Mouse (Mus musculus) kidney, adult 2 months (tissue): ENCODE results near the gene Tent4b. TPM values are rescaled to one million over a fixed set of nuclear protein-coding genes. Genes with fewer than 3 reads are reported as not detected.
A peak's percentile ranks its signal among the peaks of the same experiment; 100 is the strongest.
"Not testable (repeated sequence)": the region's sequence is repeated elsewhere in the genome, so short reads cannot be mapped to it uniquely, and the experiment has no call there.

Experiments used
- DNase-seq: peaks from one replicate; pipeline ENCODE4 v3.0.0; 2021
- H3K27ac ChIP-seq: fragments of 200-500 bp; 2 replicates; pipeline ENCODE4 v1.5.1; 2012; ENCODE audit warnings: low read depth, low read length, control low read depth, inconsistent platforms; ENCODE audit not compliant: insufficient read depth
- H3K27me3 ChIP-seq: fragments of 200-500 bp; replicated peaks from 2 replicates; pipeline ENCODE4 v1.6.1; 2012; ENCODE audit warnings: mild to moderate bottlenecking, moderate library complexity, low read length, inconsistent platforms; ENCODE audit not compliant: control insufficient read depth, insufficient read depth
- H3K36me3 ChIP-seq: fragments of 200-500 bp; 2 replicates; pipeline ENCODE4 v1.6.1; 2012; ENCODE audit warnings: mild to moderate bottlenecking, moderate library complexity, low read length, inconsistent platforms; ENCODE audit not compliant: control insufficient read depth, insufficient read depth
- H3K4me1 ChIP-seq: fragments of 200-500 bp; 2 replicates; pipeline ENCODE4 v1.6.1; 2011; ENCODE audit warnings: low read length; ENCODE audit not compliant: control insufficient read depth, insufficient read depth
- H3K4me3 ChIP-seq: fragments of 200-500 bp; 2 replicates; pipeline ENCODE4 v1.5.1; 2011; ENCODE audit warnings: mild to moderate bottlenecking, low read depth, low read length, control low read depth; ENCODE audit not compliant: insufficient read depth
- CTCF ChIP-seq: fragments of 200-500 bp; conservative IDR thresholded peaks from 2 replicates; pipeline ENCODE4 v1.5.1; 2011; ENCODE audit warnings: low read depth, mild to moderate bottlenecking, control low read depth, low read length, moderate library complexity, mixed read lengths; ENCODE audit not compliant: insufficient read depth, insufficient read length
- POLR2A ChIP-seq: fragments of 200-500 bp; IDR thresholded peaks from one replicate; pipeline ENCODE4 v1.6.1; 2011; ENCODE audit warnings: low read depth, low read length, control low read depth
- WGBS: fragments of 180-500 bp; shearing (Covaris S2); methylation state at CpG from one replicate; pipeline ENCODE4 v1.1.7; 2018; 5-methylcytosine and 5-hydroxymethylcytosine counted together
- polyA plus RNA-seq: library from polyadenylated mRNA; depleted of rRNA; stranded (reverse); fragments of >200 nt; gene quantifications from 2 replicates; pipeline ENCODE4 v1.2.3, GENCODE M21; 2012

Gene Tent4b
- polyA plus RNA-seq, 1 experiment, result 28.8 TPM

GRCm38 (mm10) chr8:88201641-88202040 is 2.6 kb downstream of the Tent4b start:
- no peaks in the 10 kb centered on the region for H3K27me3 ChIP-seq
- peaks cover 38% of the 10 kb centered on the region for H3K4me1 ChIP-seq
- 28% methylated on average over 3 of the region's 3 CpGs for WGBS
- peak overlapping the region; percentile 2; the same call in 1 of the 2 replicates for H3K27ac ChIP-seq
- DNase-seq, result peak; percentile 48
- no peaks in the 10 kb centered on the region; the same call in 1 of the 2 replicates for H3K36me3 ChIP-seq
- H3K4me3 ChIP-seq, result no peak overlapping the region
- TF ChIP-seq POLR2A (no peak), CTCF (no peak)

GRCm38 (mm10) chr8:88206016-88206415 is 7.0 kb downstream of the Tent4b start:
- Histone ChIP-seq H3K27ac (no peak overlapping the region), H3K4me3 (no peak overlapping the region), H3K27me3 (no peaks in the 10 kb centered on the region), H3K4me1 (peaks cover 49% of the 10 kb centered on the region), H3K36me3 (no peaks in the 10 kb centered on the region; the same call in 1 of the 2 replicates)
- DNase-seq, result no peak
- 66% methylated on average over 9 of the region's 9 CpGs for WGBS
- TF ChIP-seq CTCF (no peak), POLR2A (no peak)

GRCm38 (mm10) chr8:88207121-88207821 is 8.3 kb downstream of the Tent4b start:
- H3K4me3 ChIP-seq, result no peak overlapping the region
- H3K27me3 ChIP-seq, result no peaks in the 10 kb centered on the region
- H3K27ac ChIP-seq, result no peak overlapping the region
- no peaks in the 10 kb centered on the region; the same call in 1 of the 2 replicates for H3K36me3 ChIP-seq
- TF ChIP-seq CTCF (no peak), POLR2A (no peak)
- WGBS, result 64% methylated on average over 7 of the region's 7 CpGs
- no peak for DNase-seq
- peaks cover 42% of the 10 kb centered on the region for H3K4me1 ChIP-seq

- Histone ChIP-seq H3K4me1 (peaks cover 28% of the 10 kb centered on the region), H3K27ac (peak overlapping the region; percentile 89)
- DNase-seq, result peak; percentile 89
- not testable (repeated sequence) for H3K27me3 ChIP-seq, H3K36me3 ChIP-seq, H3K4me3 ChIP-seq
- WGBS, result 62% methylated on average over 6 of the region's 6 CpGs
Observed at GRCm38 (mm10) chr8:88209930-88210827, 11.2 kb downstream of the Tent4b start.

- DNase-seq, result no peak
- 46% methylated on average over 4 of the region's 4 CpGs for WGBS
- no peak for TF ChIP-seq POLR2A
- no peak for TF ChIP-seq CTCF
Observed at GRCm38 (mm10) chr8:88221353-88221752, 22.3 kb downstream of the Tent4b start.

GRCm38 (mm10) chr8:88225358-88225757 is 26.3 kb downstream of the Tent4b start:
- TF ChIP-seq POLR2A (no peak), CTCF (no peak)
- 83% methylated on average over 5 of the region's 5 CpGs for WGBS
- Histone ChIP-seq H3K27me3 (no peaks in the 10 kb centered on the region), H3K27ac (no peak overlapping the region), H3K4me1 (peaks cover 17% of the 10 kb centered on the region), H3K4me3 (no peak overlapping the region), H3K36me3 (no peaks in the 10 kb centered on the region)
- no peak for DNase-seq

More at GRCm38 (mm10) chr8:88221353-88221752, 22.3 kb downstream of the Tent4b start:
- Histone ChIP-seq H3K4me1 (peaks cover 12% of the 10 kb centered on the region), H3K27me3 (no peaks in the 10 kb centered on the region), H3K36me3 (no peaks in the 10 kb centered on the region), H3K27ac (no peak overlapping the region), H3K4me3 (no peak overlapping the region)

- Histone ChIP-seq H3K27me3 (no peaks in the 10 kb centered on the region), H3K36me3 (no peaks in the 10 kb centered on the region), H3K27ac (no peak overlapping the region), H3K4me3 (no peak overlapping the region), H3K4me1 (peaks cover 10% of the 10 kb centered on the region)
- peak; percentile 40 for DNase-seq
- WGBS, result 32% methylated on average over 6 of the region's 6 CpGs
- TF ChIP-seq POLR2A (no peak), CTCF (no peak)
Observed at GRCm38 (mm10) chr8:88227851-88228250, 28.8 kb downstream of the Tent4b start.
